Mouse (Mus musculus): Measurements from ENCODE around the gene Vmn1r30. TPM values are rescaled to one million over a fixed set of nuclear protein-coding genes. Genes with fewer than 3 reads are reported as not detected.

Gene Vmn1r30
- not detected for total RNA-seq (2021)
- long read RNA-seq, experiment 1 = 0 reads
- long read RNA-seq, experiment 2 = 0 reads

GRCm38 (mm10) chr6:58443285-58443684 lies at the start of gene Vmn1r30:
Vmn1r30 (minus strand) TSS chr6:58443385.
- intact Hi-C loops (cut with DNase I) = no loop called here
- DNase-seq (ENCODE audit: low spot score in 2 of 2) = no peak

- intact Hi-C loops (cut with DNase I) = no loop called here
- no peak for DNase-seq (ENCODE audit: low spot score in 2 of 2)
Measured at GRCm38 (mm10) chr6:58475230-58475629, 32.0 kb upstream of the Vmn1r30 start, which contains the start of gene Vmn1r31. Vmn1r31 (minus strand) TSS chr6:58475330.

Other genes starting within 250 kb of the Vmn1r30 start
- gene Vmn1r27, start 224.6 kb downstream of the Vmn1r30 start, total RNA-seq (2021) = not detected
- not detected for gene Vmn1r28, start 181.3 kb downstream of the Vmn1r30 start, total RNA-seq (2021)
- gene Vmn1r29, start 141.8 kb downstream of the Vmn1r30 start, total RNA-seq (2021) = not detected
- gene Vmn1r31, start 31.9 kb upstream of the Vmn1r30 start, total RNA-seq (2021) = not detected
- 10 to 100 TPM; 22.6 to 26.7 TPM for gene Abcg2, start 141.1 kb upstream of the Vmn1r30 start, total RNA-seq (2021)